Mouse (Mus musculus): ENCODE measurements around the gene Grk2.

GRCm38 (mm10) chr19:4291161-4291560 lies 14.9 kb downstream of the Grk2 start:
- TF ChIP-seq POLR2A (IDR thresholded peaks at IDR 0.05; ENCODE audit: insufficient read depth, low read depth, low read length) (no peak), CTCF (IDR thresholded peaks at IDR 0.05; ENCODE audit: insufficient read depth, low read depth, low read length) (no peak)

All from olfactory bulb, adult 2 months (tissue).